Mouse (Mus musculus) frontal cortex, adult 2 months (tissue): Measurements from ENCODE around the gene Casp12. TPM values are rescaled to one million over a fixed set of nuclear protein-coding genes. Genes with fewer than 3 reads are reported as not detected.
"Not testable (repeated sequence)": the region's sequence is repeated elsewhere in the genome, so short reads cannot be mapped to it uniquely, and the experiment has no call there.

ENCODE experiments used
- DNase-seq, 2 experiments: peaks; one replicate each; pipeline ENCODE4 v3.0.0; 2022; ENCODE audit warnings: low spot score in 1 of 2; ENCODE audit errors: extremely low spot score in 1 of 2
- polyA plus RNA-seq: library from polyadenylated mRNA; depleted of rRNA; stranded (reverse); fragments of >200 nt; gene quantifications from 2 replicates; pipeline ENCODE4 v1.2.3, GENCODE M21; 2012; rRNA removed

Gene Casp12
- 1.6 TPM in 2 replicates for polyA plus RNA-seq

DNA sequence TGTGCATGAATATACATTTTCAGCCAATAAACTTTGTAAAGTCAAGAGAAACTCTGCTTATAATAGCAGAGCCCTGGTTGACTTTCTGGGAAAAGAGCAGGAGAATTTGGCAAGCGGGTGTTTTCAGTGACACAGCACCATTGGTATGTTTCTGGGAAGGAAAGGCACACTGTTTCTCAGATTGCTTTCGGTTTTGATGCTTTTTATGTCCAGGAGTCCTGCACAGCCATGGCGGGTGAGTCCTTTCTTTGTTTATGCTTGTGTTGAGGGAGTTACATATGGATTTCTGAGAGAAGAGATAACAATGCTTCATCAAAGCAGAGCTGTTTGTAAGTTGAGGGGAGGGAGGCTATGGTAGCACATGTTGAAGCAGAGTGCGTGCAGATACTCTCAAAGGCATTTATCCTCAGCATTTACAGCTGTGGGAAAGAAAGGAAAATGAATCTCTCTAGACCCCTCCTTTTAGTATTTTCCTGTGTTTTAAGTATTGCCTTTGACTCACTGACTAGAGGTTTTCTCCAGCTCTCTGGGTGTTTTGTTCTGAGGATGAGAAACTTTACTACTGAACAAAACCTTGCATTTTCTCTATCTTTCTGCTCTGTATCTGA, at the start of gene Casp12:
Gene Casp12, plus strand, starts transcription at position 140 of the 608 bp plus-strand sequence.
- DNase-seq = no peak

DNA sequence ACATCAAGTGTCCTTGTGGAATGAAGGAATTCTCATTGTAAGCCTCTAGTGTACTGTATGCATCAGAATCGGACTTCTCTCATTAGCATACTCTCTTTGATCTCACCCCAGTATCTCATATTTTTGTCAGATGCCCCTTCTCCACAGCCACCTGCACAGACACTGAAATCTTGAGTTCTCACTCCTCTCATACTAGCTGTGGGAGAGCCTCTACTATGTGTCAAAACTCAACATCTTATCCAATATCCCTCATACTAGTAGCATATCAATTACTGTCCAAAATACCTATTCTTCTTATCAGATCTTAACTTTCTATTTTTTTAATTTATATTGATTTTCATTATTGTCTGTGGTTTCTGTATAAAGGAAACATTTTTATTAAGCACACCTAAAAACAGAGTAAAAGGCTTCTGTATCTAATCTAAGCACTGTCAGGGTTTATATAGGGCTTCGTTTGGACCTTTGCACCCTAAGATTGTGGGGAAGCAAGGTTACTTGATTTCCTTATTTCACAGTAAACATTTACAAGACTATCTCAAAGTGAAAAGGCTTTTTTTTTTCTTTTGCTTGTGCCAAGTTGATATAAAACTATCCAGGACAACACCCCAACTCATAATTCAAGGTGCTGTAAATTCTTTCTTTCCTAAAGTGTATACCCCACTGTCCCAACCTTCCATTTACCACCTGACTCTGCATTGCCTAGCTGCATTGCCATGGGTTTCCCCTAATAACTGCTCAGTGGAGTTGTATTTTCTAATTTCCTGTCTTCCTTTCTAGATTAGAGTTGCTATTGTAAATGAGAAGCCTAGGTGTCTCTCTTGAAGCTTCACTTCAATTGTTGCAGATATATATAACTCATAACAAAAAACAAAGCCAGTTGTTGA, 48.6 kb upstream of the Casp12 start:
- DNase-seq = no peak

- no peak for DNase-seq
Measured at GRCm38 (mm10) chr9:5298329-5299131, 46.7 kb upstream of the Casp12 start, which contains the start of gene Casp1. Gene Casp1, plus strand, starts transcription at chr9:5298517.

DNA sequence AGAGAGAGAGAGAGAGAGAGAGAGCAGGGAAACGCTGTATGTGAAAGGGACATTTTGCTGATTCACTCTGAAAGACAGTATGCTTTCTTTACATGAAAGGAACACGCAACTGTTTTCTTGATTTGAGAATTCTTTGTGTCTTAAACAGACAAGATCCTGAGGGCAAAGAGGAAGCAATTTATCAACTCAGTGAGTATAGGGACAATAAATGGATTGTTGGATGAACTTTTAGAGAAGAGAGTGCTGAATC, 46.2 kb upstream of the Casp12 start:
- no peak for DNase-seq

GRCm38 (mm10) chr9:5308561-5308960, 36.7 kb upstream of the Casp12 start, which contains the start of gene Casp4:
Gene Casp4, plus strand, starts transcription at chr9:5308828.
- no peak for DNase-seq

- DNase-seq = no peak
Measured at GRCm38 (mm10) chr9:5310112-5310511, 35.1 kb upstream of the Casp12 start.

GRCm38 (mm10) chr9:5311435-5311834, 33.8 kb upstream of the Casp12 start:
- DNase-seq = no peak

GRCm38 (mm10) chr9:5328204-5328603, 17.0 kb upstream of the Casp12 start:
- DNase-seq = no peak

GRCm38 (mm10) chr9:5332441-5332840, 12.8 kb upstream of the Casp12 start:
- no peak for DNase-seq

- DNase-seq = no peak
Measured at GRCm38 (mm10) chr9:5333422-5333821, 11.8 kb upstream of the Casp12 start.

GRCm38 (mm10) chr9:5343092-5343491, 2.1 kb upstream of the Casp12 start:
- DNase-seq = no peak

DNA sequence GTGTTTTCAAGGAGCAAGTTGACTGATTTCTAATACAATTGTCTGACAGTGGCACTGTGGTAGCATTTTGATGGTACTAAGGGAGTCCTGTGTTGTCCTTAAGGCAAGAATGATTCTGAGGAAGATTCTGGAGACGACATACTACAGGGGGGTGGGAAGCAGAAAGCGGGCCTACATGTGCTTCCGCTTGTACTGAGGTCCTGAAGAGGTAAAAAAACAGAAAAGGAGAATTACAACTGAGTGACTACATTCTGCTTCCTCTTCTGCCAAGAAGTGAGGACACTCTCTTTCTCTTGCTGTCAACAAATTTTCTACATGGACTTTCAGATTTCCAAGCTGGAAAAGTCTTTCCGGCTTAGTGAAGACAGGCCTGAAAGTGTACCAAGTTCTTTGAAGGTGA, 1.1 kb upstream of the Casp12 start:
- DNase-seq = no peak

- DNase-seq = no peak
Measured at GRCm38 (mm10) chr9:5347381-5347780, 2.2 kb downstream of the Casp12 start.

GRCm38 (mm10) chr9:5353673-5354072, 8.4 kb downstream of the Casp12 start:
- no peak for DNase-seq

DNA sequence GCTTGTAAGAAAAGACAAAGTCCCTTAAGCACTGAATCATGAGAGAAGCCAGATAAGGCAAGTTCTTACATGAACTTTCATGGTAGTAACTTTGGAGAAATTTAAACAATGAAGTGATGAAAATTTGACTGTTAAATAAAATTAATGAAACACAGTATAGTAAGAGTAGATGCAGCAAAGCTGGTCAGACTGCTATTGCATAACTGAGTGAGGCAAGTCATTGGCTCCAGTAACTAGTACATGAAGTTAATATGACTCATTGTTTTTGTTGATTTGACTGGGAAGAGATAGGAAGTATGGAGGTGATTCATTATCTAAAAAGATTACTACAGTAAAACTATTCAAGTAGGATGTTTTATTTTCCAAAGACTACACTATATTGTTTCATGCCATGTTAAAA, 11.6 kb downstream of the Casp12 start:
- no peak for DNase-seq

DNA sequence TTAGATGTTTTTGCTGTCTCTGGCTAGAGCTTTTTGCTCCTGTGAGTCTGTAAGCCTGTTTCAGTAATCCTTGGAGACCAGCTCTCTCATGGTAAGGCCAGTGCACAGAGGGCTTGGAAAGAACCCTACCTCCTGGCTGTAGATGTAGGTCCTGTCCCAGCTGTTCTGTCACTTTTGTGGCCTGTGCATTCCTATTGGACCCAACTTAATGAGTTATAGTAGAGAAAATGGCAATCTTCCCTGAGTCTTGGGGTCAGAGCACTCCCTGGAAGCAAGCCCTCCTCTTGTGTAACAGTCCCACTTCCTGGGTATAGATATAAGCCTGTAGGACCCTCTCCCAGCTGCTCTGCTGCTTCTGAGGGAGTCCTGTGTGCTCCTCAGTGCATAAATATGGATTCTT, 48.3 kb downstream of the Casp12 start:
- no peak for DNase-seq

DNA sequence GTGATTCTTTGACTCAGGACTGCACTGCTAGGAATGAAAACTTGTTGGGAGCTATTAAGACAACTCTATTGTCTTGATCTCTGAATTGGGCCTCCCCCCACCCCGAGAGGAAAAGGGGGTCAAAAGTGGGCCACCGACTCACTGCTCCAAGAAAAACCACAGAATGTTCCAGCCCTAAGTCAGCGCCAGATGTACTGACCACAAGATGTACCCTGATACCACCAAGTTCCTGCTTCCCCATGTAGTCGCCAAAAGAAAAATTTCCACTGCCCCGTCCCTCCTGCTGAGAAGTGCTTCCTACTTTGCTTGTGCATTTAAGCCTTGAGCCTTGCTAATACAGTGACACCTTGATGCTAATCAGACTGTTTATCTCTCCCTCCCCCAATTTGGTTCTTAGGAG, 50.6 kb downstream of the Casp12 start:
- not testable (repeated sequence) for DNase-seq

DNA sequence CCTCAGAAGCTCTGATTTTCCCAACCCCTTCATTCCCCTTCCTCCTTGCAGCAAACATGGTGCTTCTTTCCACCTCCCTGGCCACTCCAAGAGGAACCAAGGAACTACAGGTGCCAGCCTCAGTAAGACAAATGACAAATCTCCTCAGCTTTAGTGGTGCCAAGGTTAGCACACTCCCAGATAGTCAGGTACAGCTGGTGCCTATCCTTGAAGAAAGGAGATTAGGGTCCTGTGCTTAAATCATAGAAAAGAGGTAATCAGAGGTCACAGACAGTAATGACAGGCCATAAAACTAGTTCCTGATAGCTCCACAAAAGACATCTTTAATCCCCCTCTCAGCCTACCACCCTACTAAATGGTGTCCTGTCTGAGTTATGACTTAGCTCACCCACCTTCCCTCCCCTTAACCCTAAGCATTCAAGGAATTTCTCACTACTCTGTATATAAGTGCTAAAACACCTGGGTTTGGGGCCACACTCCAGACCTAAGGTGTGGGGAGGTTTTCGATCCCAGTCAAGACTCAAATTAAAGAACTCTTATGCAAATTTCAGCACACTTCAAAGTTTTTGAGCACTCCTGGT, 65.8 kb downstream of the Casp12 start:
- DNase-seq = no peak

DNA sequence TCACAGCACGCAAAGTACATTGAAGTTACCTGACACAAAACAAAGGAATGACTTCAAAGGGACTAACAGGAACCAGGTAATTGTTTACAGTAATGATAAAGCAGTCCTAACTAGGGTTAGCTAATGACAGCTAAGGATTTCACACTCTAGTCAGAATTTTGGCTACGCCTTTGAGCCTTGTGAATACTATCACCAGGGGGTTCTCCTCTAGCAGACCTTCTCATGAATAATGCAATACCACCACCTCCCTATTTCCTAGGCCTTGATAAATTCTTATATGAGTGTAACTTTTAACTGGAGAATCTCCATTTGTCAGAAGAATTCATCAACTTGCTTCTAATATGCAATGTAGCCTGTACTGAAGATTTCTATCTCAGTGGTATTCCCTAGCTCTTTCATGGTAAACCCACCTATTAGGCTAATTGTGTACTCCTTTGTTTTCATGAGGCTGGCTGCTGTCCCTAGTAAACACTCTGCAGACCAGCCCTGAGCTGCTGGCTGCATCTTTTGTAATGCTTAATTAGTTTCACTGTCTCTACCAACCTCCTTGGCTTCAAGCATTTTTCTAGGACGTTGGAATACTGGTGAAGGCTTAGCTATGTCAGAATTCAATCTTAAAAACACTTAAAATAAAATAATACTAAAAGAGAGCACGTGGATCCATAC, 67.3 kb downstream of the Casp12 start:
- no peak for DNase-seq

GRCm38 (mm10) chr9:5417871-5418270, 72.6 kb downstream of the Casp12 start:
- DNase-seq = no peak
